Mouse (Mus musculus) ES-Bruce4 (cell line): ENCODE results near the gene Ube2e2.
"Not testable (repeated sequence)": the region's sequence is repeated elsewhere in the genome, so short reads cannot be mapped to it uniquely, and the experiment has no call there.

Experiments used
- CTCF ChIP-seq: IDR thresholded peaks from one replicate; pipeline ENCODE4 v1.8.1; 2011; ENCODE audit warnings: low read depth, low read length
- POLR2A ChIP-seq: IDR thresholded peaks from one replicate; pipeline ENCODE4 v1.8.1; 2011; ENCODE audit warnings: low read length; ENCODE audit not compliant: insufficient read depth

GRCm38 (mm10) chr14:18668309-18668708 is 225.8 kb downstream of the Ube2e2 start:
- not testable (repeated sequence) for TF ChIP-seq CTCF, POLR2A
